Mouse (Mus musculus): Measurements from ENCODE around the gene Nckap1l. TPM values are rescaled to one million over a fixed set of nuclear protein-coding genes. Genes with fewer than 3 reads are reported as not detected.

Nckap1l gene
- polyA plus RNA-seq, 1 experiment: 0.90 TPM

GRCm38 (mm10) chr15:103539259-103539658, 85.7 kb downstream of the Nckap1l start:
- no peak overlapping the region for H3ac ChIP-seq (ENCODE audit: control insufficient read depth, insufficient read length)
- no peak overlapping the region for H3K4me3 ChIP-seq
- no peaks in the 10 kb centered on the region for H3K79me2 ChIP-seq (ENCODE audit: control insufficient read depth, insufficient read depth)
- H3K36me3 ChIP-seq (ENCODE audit: control insufficient read depth, insufficient read depth): no peaks in the 10 kb centered on the region
- H3K4me2 ChIP-seq (ENCODE audit: low read depth): no peak overlapping the region
- peaks cover 67% of the 10 kb centered on the region for H3K27me3 ChIP-seq (ENCODE audit: control insufficient read depth, insufficient read depth, insufficient read length)
- TF ChIP-seq CEBPB (IDR thresholded peaks at IDR 0.05; ENCODE audit: insufficient read depth, poor library complexity, severe bottlenecking): no peak
- no peak for TF ChIP-seq MYOD1 (IDR thresholded peaks at IDR 0.05; ENCODE audit: control insufficient read depth in 1 of 3, insufficient read length in 2 of 3, low read depth in 2 of 3)
- no peak for TF ChIP-seq E2F4 (IDR thresholded peaks at IDR 0.05; ENCODE audit: insufficient read depth)
- TF ChIP-seq MAX (IDR thresholded peaks at IDR 0.05; ENCODE audit: low read depth): no peak
- no peak for TF ChIP-seq MYOG (IDR thresholded peaks at IDR 0.05; ENCODE audit: control insufficient read depth in 1 of 3, insufficient read depth in 1 of 3, insufficient read length in 2 of 3, low read depth in 2 of 3)
- no peak for TF ChIP-seq REST (IDR thresholded peaks at IDR 0.05; ENCODE audit: insufficient read depth, insufficient read length)

GRCm38 (mm10) chr15:103540646-103541045, 87.1 kb downstream of the Nckap1l start:
- TF ChIP-seq MYOG (IDR thresholded peaks at IDR 0.05; ENCODE audit: control insufficient read depth in 1 of 3, insufficient read depth in 1 of 3, insufficient read length in 2 of 3, low read depth in 2 of 3) (no peak), POLR2A (IDR thresholded peaks at IDR 0.05; ENCODE audit: insufficient read length, low read depth) (no peak), TCF12 (IDR thresholded peaks at IDR 0.05; ENCODE audit: insufficient read depth, poor library complexity, severe bottlenecking) (no peak), MYOD1 (IDR thresholded peaks at IDR 0.05; ENCODE audit: control insufficient read depth in 1 of 3, insufficient read length in 2 of 3, low read depth in 2 of 3) (no peak), MAX (IDR thresholded peaks at IDR 0.05; ENCODE audit: low read depth) (no peak), POLR2AphosphoS2 (IDR thresholded peaks at IDR 0.05; ENCODE audit: insufficient read length, low read depth) (no peak), REST (IDR thresholded peaks at IDR 0.05; ENCODE audit: insufficient read depth, insufficient read length) (no peak), TCF3 (IDR thresholded peaks at IDR 0.05; ENCODE audit: insufficient read length, low read depth) (no peak), USF1 (IDR thresholded peaks at IDR 0.05; ENCODE audit: low read depth) (no peak), SRF (IDR thresholded peaks at IDR 0.05; ENCODE audit: control insufficient read depth, insufficient read length, low read depth) (no peak), CEBPB (IDR thresholded peaks at IDR 0.05; ENCODE audit: insufficient read depth, poor library complexity, severe bottlenecking) (no peak), E2F4 (IDR thresholded peaks at IDR 0.05; ENCODE audit: insufficient read depth) (no peak)
- Histone ChIP-seq H3K36me3 (ENCODE audit: control insufficient read depth, insufficient read depth) (no peaks in the 10 kb centered on the region), H3ac (ENCODE audit: control insufficient read depth, insufficient read length) (no peak overlapping the region), H3K79me2 (ENCODE audit: control insufficient read depth, insufficient read depth) (no peaks in the 10 kb centered on the region), H3K4me3 (no peak overlapping the region), H3K27me3 (ENCODE audit: control insufficient read depth, insufficient read depth, insufficient read length) (peaks cover 59% of the 10 kb centered on the region), H3K4me2 (ENCODE audit: low read depth) (no peak overlapping the region)

GRCm38 (mm10) chr15:103542526-103542925, 88.9 kb downstream of the Nckap1l start:
- Histone ChIP-seq H3K79me2 (ENCODE audit: control insufficient read depth, insufficient read depth) (no peaks in the 10 kb centered on the region), H3K27me3 (ENCODE audit: control insufficient read depth, insufficient read depth, insufficient read length) (peaks cover 51% of the 10 kb centered on the region), H3K36me3 (ENCODE audit: control insufficient read depth, insufficient read depth) (no peaks in the 10 kb centered on the region), H3K4me3 (no peak overlapping the region), H3K4me2 (ENCODE audit: low read depth) (no peak overlapping the region), H3ac (ENCODE audit: control insufficient read depth, insufficient read length) (no peak overlapping the region)
- no peak for TF ChIP-seq SRF (IDR thresholded peaks at IDR 0.05; ENCODE audit: control insufficient read depth, insufficient read length, low read depth)
- no peak for TF ChIP-seq TCF12 (IDR thresholded peaks at IDR 0.05; ENCODE audit: insufficient read depth, poor library complexity, severe bottlenecking)
- TF ChIP-seq USF1 (IDR thresholded peaks at IDR 0.05; ENCODE audit: low read depth): no peak
- no peak for TF ChIP-seq E2F4 (IDR thresholded peaks at IDR 0.05; ENCODE audit: insufficient read depth)
- no peak for TF ChIP-seq MYOD1 (IDR thresholded peaks at IDR 0.05; ENCODE audit: control insufficient read depth in 1 of 3, insufficient read length in 2 of 3, low read depth in 2 of 3)
- no peak for TF ChIP-seq MYOG (IDR thresholded peaks at IDR 0.05; ENCODE audit: control insufficient read depth in 1 of 3, insufficient read depth in 1 of 3, insufficient read length in 2 of 3, low read depth in 2 of 3)
- no peak for TF ChIP-seq POLR2AphosphoS2 (IDR thresholded peaks at IDR 0.05; ENCODE audit: insufficient read length, low read depth)
- no peak for TF ChIP-seq TCF3 (IDR thresholded peaks at IDR 0.05; ENCODE audit: insufficient read length, low read depth)
- no peak for TF ChIP-seq POLR2A (IDR thresholded peaks at IDR 0.05; ENCODE audit: insufficient read length, low read depth)
- TF ChIP-seq CEBPB (IDR thresholded peaks at IDR 0.05; ENCODE audit: insufficient read depth, poor library complexity, severe bottlenecking): no peak
- TF ChIP-seq MAX (IDR thresholded peaks at IDR 0.05; ENCODE audit: low read depth): no peak
- no peak for TF ChIP-seq REST (IDR thresholded peaks at IDR 0.05; ENCODE audit: insufficient read depth, insufficient read length)

- H3K79me2 ChIP-seq (ENCODE audit: control insufficient read depth, insufficient read depth): no peaks in the 10 kb centered on the region
- no peak overlapping the region for H3K4me3 ChIP-seq
- no peak overlapping the region for H3K4me2 ChIP-seq (ENCODE audit: low read depth)
- no peaks in the 10 kb centered on the region for H3K36me3 ChIP-seq (ENCODE audit: control insufficient read depth, insufficient read depth)
- TF ChIP-seq CEBPB (IDR thresholded peaks at IDR 0.05; ENCODE audit: insufficient read depth, poor library complexity, severe bottlenecking): no peak
- TF ChIP-seq TCF3 (IDR thresholded peaks at IDR 0.05; ENCODE audit: insufficient read length, low read depth): no peak
- TF ChIP-seq POLR2A (IDR thresholded peaks at IDR 0.05; ENCODE audit: insufficient read length, low read depth): no peak
- TF ChIP-seq USF1 (IDR thresholded peaks at IDR 0.05; ENCODE audit: low read depth): no peak
- TF ChIP-seq E2F4 (IDR thresholded peaks at IDR 0.05; ENCODE audit: insufficient read depth): no peak
- no peak for TF ChIP-seq MYOD1 (IDR thresholded peaks at IDR 0.05; ENCODE audit: control insufficient read depth in 1 of 3, insufficient read length in 2 of 3, low read depth in 2 of 3)
- no peak for TF ChIP-seq MAX (IDR thresholded peaks at IDR 0.05; ENCODE audit: low read depth)
- no peak for TF ChIP-seq POLR2AphosphoS2 (IDR thresholded peaks at IDR 0.05; ENCODE audit: insufficient read length, low read depth)
- no peak for TF ChIP-seq SRF (IDR thresholded peaks at IDR 0.05; ENCODE audit: control insufficient read depth, insufficient read length, low read depth)
- H3ac ChIP-seq (ENCODE audit: control insufficient read depth, insufficient read length): no peak overlapping the region
- peaks cover 25% of the 10 kb centered on the region for H3K27me3 ChIP-seq (ENCODE audit: control insufficient read depth, insufficient read depth, insufficient read length)
Observed at GRCm38 (mm10) chr15:103547983-103548382, 94.4 kb downstream of the Nckap1l start.

Other genes starting within 250 kb of the Nckap1l start
- gene Cbx5, start 214.0 kb upstream of the Nckap1l start, polyA plus RNA-seq (2012; fragmentation: generic; extraction: Trizol): 54.8 TPM
- 285 TPM for gene Hnrnpa1, start 213.4 kb upstream of the Nckap1l start, polyA plus RNA-seq (2012; fragmentation: generic; extraction: Trizol)
- gene Nfe2, start 195.4 kb upstream of the Nckap1l start, polyA plus RNA-seq (2012; fragmentation: generic; extraction: Trizol): 0.42 TPM
- gene Copz1, start 181.1 kb upstream of the Nckap1l start, polyA plus RNA-seq (2012; fragmentation: generic; extraction: Trizol): 172 TPM
- 0.05 TPM for gene Gpr84, start 143.2 kb upstream of the Nckap1l start, polyA plus RNA-seq (2012; fragmentation: generic; extraction: Trizol)
- 35.6 TPM for gene Zfp385a, start 113.7 kb upstream of the Nckap1l start, polyA plus RNA-seq (2012; fragmentation: generic; extraction: Trizol)
- 162 TPM for gene Itga5, start 87.0 kb upstream of the Nckap1l start, polyA plus RNA-seq (2012; fragmentation: generic; extraction: Trizol)
- 0.71 TPM for gene Gtsf1, start 23.3 kb upstream of the Nckap1l start, polyA plus RNA-seq (2012; fragmentation: generic; extraction: Trizol)
- gene Gtsf2, start 5.3 kb upstream of the Nckap1l start, polyA plus RNA-seq (2012; fragmentation: generic; extraction: Trizol): not detected
- gene Pde1b, start 49.2 kb downstream of the Nckap1l start, polyA plus RNA-seq (2012; fragmentation: generic; extraction: Trizol): 0.83 TPM
- gene Ppp1r1a, start 84.2 kb downstream of the Nckap1l start, polyA plus RNA-seq (2012; fragmentation: generic; extraction: Trizol): not detected
- not detected for gene Glycam1, start 111.3 kb downstream of the Nckap1l start, polyA plus RNA-seq (2012; fragmentation: generic; extraction: Trizol)

Data from myocyte (in vitro differentiated cells).